Mouse (Mus musculus): ENCODE results near the gene Olfr10.
"Not testable (repeated sequence)": the region's sequence is repeated elsewhere in the genome, so short reads cannot be mapped to it uniquely, and the experiment has no call there.

The Olfr10 gene

GRCm38 (mm10) chr11:49304441-49304840 lies at the start of gene Olfr10:
Gene Olfr10, plus strand, starts transcription at chr11:49304741.
- in situ Hi-C loops (cut with MseI, MboI), result no loop called here

GRCm38 (mm10) chr11:49259296-49259695 lies 45.2 kb upstream of the Olfr10 start:
- in situ Hi-C loops (cut with MseI, MboI), result loop anchor here in 1 of 2 experiments (10.0 kb wide), 1 partner anchor 384 kb away; the partner anchor contains the start of gene Irgm1

- in situ Hi-C loops (cut with MseI, MboI), result loop anchor here (10.0 kb wide), 1 partner anchor 385 kb away; the partner anchor contains the start of gene Irgm1 (in 2 of the 2)
These were observed 44.7 kb upstream of the Olfr10 start for GRCm38 (mm10) chr11:49259829-49260228.

DNA sequence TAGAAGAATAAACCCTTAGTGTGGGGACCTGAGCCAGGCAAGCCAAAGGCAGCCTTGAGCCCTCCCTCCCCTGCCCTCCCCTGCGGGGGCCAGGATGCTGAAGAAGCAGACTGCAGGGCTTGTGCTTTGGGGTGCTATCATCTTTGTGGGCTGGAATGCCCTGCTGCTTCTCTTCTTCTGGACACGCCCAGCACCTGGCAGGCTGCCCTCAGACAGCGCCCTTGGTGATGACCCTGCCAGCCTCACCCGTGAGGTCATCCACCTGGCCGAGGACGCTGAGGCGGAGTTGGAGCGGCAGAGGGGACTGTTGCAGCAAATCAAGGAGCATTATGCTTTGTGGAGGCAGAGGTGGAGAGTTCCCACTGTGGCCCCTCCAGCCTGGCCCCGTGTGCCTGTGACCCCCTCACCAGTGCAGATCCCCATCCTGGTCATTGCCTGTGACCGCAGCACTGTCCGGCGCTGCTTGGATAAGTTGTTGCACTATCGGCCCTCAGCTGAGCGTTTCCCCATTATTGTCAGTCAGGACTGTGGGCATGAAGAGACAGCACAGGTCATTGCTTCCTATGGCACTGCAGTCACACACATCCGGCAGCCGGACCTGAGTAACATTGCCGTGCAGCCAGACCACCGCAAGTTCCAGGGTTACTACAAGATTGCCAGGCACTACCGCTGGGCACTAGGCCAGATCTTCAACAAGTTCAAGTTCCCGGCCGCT lies 43.8 kb upstream of the Olfr10 start:
- in situ Hi-C loops (cut with MseI, MboI), result loop anchor here in 1 of 2 experiments (10.0 kb wide), 1 partner anchor 386 kb away; the partner anchor contains the start of gene Irgm1

GRCm38 (mm10) chr11:49261313-49261855 lies 43.2 kb upstream of the Olfr10 start:
- in situ Hi-C loops (cut with MseI, MboI), result loop anchor here in 1 of 2 experiments (10.0 kb wide), 1 partner anchor 387 kb away; the partner anchor contains the start of gene Irgm1

DNA sequence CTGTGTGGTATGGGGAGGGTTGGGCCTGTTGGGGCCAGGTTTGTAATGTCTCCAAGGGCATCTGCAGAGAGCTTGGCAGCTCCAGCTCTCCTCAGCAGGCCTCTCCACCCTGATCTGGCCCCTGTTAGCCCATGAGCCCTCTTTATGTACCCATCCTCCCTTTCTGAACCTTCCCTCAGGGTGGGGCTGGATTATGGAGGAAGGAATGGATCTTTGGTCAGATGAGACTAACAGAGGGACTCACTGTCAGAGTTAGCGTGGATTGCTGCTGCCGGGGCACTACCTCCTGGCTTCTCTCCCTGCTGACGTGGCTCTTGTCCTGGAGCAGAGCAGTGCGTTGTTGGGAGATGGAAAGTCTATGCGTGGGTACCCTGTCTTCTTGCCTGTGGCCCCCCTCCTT lies 42.3 kb upstream of the Olfr10 start:
- in situ Hi-C loops (cut with MseI, MboI), result loop anchor here in 1 of 2 experiments (10.0 kb wide), 1 partner anchor 387 kb away; the partner anchor contains the start of gene Irgm1

- in situ Hi-C loops (cut with MseI, MboI), result loop anchor here in 1 of 2 experiments (10.0 kb wide), 1 partner anchor 388 kb away; the partner anchor contains the start of gene Irgm1
These were observed 41.4 kb upstream of the Olfr10 start for GRCm38 (mm10) chr11:49263149-49263548.

- in situ Hi-C loops (cut with MseI, MboI), result loop anchor here in 1 of 2 experiments (10.0 kb wide), 1 partner anchor 389 kb away; the partner anchor contains the start of gene Irgm1
These were observed 40.5 kb upstream of the Olfr10 start for GRCm38 (mm10) chr11:49264081-49264480.

DNA sequence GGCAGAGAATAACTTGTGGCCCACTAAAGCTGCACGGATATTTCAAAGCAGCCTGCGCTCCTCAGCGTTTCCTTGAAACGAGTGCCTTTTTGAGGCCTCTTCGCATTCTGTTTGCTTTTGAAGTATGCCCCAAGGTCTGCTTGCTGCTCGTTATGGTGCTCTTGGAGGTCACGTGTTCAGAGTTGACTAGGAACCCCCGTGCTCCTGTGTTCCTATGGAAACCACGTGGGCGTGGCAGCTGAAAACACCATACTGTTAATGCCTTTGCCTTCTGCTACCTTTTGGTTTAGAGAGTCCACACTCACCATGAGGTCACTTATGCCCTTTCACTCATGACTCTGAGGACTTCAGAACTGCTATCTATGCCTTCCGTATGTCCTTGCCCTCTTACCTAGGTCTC lies 39.9 kb upstream of the Olfr10 start:
- in situ Hi-C loops (cut with MseI, MboI), result loop anchor here in 1 of 2 experiments (10.0 kb wide), 1 partner anchor 390 kb away; the partner anchor contains the start of gene Irgm1

DNA sequence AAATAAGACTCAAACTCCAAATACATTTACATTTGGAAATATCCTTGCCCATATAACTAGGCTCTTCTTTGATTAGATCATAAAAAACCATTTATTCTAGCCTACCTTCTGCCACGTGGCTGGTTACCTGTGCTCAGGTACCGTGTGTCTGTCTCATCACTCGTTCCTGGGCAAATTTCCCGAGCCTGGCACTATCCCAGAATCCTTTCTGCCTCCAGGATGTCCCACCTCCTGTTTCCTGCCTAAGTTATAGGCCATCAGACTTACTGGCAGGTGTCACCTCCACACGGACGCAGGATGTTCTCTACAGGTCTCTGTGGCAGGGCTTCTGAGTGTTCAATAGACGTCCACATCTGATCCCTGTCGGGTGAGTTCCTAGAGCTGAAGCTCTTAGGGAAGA lies 39.4 kb upstream of the Olfr10 start:
- in situ Hi-C loops (cut with MseI, MboI), result loop anchor here in 1 of 2 experiments (10.0 kb wide), 1 partner anchor 390 kb away; the partner anchor contains the start of gene Irgm1

- in situ Hi-C loops (cut with MseI, MboI), result loop anchor here in 1 of 2 experiments (10.0 kb wide), 1 partner anchor 392 kb away; the partner anchor contains the start of gene Irgm1
These were observed 37.9 kb upstream of the Olfr10 start for GRCm38 (mm10) chr11:49266671-49267070.

DNA sequence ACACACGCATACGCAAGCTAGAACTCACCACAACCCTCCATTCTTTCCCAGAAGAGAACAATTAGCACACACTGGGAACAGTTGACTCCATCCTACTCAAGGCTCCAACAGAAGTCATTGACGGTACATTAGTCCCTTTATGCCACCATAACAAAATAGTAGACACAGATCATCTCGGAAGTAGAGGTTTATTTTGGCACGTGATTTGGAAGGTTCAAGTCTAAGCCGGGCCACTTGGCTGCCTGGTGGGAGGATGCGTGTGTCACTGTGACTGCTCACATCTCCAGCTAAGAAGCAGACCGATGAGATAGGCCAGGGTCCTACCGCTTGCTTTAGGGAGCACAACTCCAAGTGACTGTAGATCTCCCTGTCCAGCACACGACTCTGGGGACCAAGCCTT lies 37.2 kb upstream of the Olfr10 start:
- in situ Hi-C loops (cut with MseI, MboI), result loop anchor here in 1 of 2 experiments (10.0 kb wide), 1 partner anchor 393 kb away; the partner anchor contains the start of gene Irgm1

GRCm38 (mm10) chr11:49267970-49268579 lies 36.5 kb upstream of the Olfr10 start:
- in situ Hi-C loops (cut with MseI, MboI), result loop anchor here in 1 of 2 experiments (10.0 kb wide), 1 partner anchor 393 kb away; the partner anchor contains the start of gene Irgm1

- in situ Hi-C loops (cut with MseI, MboI), result loop anchor here (5.0 to 10.0 kb wide), 3 partner anchors 77 to 395 kb away; partner anchors contain the start of genes Btnl9 (in 1 of the 2) and Irgm1 (in 1 of the 2)
These were observed 34.8 kb upstream of the Olfr10 start for GRCm38 (mm10) chr11:49269761-49270160.

DNA sequence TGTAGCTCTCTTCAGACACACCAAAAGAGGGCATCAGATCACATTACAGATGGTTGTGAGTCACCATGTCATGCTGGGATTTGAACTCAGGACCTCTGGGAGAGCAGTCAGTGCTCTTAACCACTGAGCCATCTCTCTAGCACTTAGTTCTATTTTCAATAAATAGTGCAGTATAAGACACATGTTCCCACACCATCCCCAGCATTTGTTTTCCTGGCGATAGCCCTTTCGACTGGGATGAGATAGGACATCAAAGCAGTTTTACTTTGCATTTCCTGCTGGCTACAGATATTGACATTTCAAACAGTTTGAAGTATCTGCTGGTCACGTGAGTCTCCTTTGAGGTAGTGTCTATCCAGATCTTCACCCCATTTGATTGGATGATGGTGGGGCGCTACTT lies 34.2 kb upstream of the Olfr10 start:
- in situ Hi-C loops (cut with MseI, MboI), result loop anchor here (5.0 kb wide), 2 partner anchors 78 to 83 kb away; partner anchors contain the start of gene Btnl9 (in 1 of the 2)

DNA sequence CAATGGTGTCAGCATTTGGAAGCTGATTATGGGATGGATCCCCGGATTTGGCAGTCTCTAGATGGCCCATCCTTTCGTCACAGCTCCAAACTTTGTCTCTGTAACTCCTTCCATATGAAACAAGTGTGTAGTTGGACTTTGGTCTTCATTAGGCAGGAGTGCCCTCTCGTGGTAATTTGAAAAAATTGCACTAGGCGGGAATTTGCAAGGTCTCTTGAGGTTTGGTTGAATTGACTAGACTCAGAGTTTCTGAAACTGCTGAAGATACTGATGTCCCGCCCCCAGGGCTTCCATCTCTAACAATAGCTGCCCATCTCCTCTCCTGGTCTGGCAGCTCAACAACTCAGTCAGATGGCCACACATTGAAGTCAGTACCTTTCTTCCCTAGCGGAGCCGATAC lies 33.2 kb upstream of the Olfr10 start:
- in situ Hi-C loops (cut with MseI, MboI), result loop anchor here (5.0 kb wide), 2 partner anchors 79 to 84 kb away; partner anchors contain the start of gene Btnl9 (in 1 of the 2)

DNA sequence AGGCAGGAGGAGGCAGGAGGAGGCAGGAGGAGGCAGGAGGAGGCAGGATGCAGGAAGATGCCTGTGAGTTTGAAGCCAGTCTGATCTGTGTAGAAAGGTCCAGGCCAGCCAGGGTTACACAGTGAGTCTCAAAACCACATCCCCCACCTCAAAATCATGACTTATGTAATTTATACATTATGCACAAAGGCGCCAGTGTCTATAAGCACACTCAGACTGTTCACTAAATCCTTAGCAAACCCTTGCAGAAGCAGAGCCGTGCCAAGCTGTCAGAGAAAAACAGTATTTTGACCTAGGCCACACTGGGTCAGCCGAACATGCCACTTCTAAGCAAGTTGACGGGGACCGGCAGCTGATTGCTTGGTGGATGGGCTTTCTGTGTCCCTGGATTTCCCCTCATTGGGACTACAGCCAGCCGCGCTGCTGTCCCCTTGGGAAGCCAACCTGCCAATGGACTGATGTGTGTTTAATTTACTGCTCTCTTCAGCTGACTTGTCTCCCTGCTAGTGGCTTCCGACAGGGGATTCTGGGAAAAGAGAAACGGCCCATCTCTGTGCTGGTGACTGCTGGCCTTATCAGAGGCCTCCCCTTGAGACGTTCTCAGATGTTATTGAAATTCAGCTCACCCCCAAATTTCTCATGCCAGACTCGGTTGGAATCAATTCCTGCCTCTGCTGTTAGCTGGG lies 30.6 kb upstream of the Olfr10 start:
- in situ Hi-C loops (cut with MseI, MboI), result loop anchor here (5.0 kb wide), 2 partner anchors 82 to 87 kb away; partner anchors contain the start of gene Btnl9 (in 1 of the 2)

DNA sequence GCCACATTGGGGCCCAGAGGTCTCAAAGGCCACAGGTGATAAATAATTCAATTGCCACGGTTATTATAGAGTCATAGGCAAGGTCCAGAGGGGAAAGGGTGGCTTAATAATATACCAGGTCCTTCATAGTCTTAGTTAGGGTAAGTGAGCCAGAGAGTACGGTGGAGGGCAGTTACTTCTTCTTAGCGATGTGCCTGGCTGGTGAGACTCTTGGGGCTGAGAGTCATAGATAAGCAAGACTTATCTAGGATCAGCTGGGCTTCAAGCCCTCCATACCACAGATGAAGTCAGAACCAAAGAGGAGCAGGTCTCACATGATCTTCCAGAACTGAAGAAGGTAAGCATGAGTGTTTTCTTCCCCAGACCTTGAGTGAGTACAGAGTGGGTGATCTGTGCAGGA lies 26.3 kb upstream of the Olfr10 start, which contains the start of gene Olfr1393:
Olfr1393 (plus strand) TSS at position 83 of the 400 bp plus-strand sequence.
- in situ Hi-C loops (cut with MseI, MboI), result no loop called here

GRCm38 (mm10) chr11:49284982-49285381 lies 19.6 kb upstream of the Olfr10 start, which contains the start of gene Olfr1392:
Gene Olfr1392, plus strand, starts transcription at chr11:49285282.
- in situ Hi-C loops (cut with MseI, MboI), result not testable (repeated sequence)

GRCm38 (mm10) chr11:49287251-49287650 lies 17.3 kb upstream of the Olfr10 start:
- in situ Hi-C loops (cut with MseI, MboI), result no loop called here

Data from mouse trophoblast stem cell (cell line).